Mouse (Mus musculus) layer of hippocampus, adult 9-11 months (tissue): Measurements from ENCODE around the gene Gm3893.
"Not testable (repeated sequence)": the region's sequence is repeated elsewhere in the genome, so short reads cannot be mapped to it uniquely, and the experiment has no call there.

Experiments used
- DNase-seq: peaks from one replicate; pipeline ENCODE4 v3.0.0; 2022

Gene Gm3893

DNA sequence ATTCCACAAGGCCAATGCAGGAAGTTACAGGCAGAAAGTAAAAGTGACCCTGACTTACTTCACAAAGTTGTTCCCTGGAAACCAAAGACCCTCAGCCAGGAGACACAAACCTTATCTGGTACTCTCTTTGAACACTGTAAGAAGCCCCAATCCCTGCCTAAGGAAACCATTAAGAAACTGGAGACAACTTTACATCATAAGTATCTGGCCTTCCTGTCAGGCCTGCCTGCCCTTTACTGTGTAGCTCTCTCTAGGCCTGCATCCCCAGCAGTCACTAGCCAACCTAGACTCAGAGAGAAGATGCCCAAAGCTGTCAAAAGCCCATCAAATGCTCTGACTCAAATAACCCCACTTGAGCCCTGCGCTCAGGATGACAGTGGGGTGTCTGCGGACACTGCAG, at the start of gene Gm3893:
Gene Gm3893, plus strand, starts transcription at position 301 of the 400 bp plus-strand sequence.
- not testable (repeated sequence) for DNase-seq

DNA sequence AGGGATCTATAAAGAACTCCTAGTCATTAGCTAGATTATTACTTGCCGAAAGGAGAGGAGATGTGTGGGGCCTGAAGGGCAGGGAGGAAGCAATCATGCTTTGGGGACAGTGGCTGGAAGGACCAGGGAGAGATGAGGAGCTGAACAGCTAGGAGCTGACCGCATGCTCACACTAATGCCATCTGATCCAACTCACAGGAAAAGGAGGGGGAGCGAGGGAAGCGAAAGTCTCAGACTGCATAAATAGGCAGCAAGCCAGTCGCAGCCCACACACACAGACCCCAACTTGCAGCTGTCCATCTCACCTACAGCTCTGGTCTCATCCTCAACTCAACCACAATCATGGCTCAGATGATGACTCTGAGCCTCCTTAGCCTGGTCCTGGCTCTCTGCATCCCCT, 23.5 kb downstream of the Gm3893 start, which contains the start of gene Gm13304:
Gene Gm13304, plus strand, starts transcription at position 301 of the 400 bp plus-strand sequence.
- not testable (repeated sequence) for DNase-seq
